Mouse (Mus musculus): ENCODE measurements around the gene Setd2.

Gene Setd2

DNA sequence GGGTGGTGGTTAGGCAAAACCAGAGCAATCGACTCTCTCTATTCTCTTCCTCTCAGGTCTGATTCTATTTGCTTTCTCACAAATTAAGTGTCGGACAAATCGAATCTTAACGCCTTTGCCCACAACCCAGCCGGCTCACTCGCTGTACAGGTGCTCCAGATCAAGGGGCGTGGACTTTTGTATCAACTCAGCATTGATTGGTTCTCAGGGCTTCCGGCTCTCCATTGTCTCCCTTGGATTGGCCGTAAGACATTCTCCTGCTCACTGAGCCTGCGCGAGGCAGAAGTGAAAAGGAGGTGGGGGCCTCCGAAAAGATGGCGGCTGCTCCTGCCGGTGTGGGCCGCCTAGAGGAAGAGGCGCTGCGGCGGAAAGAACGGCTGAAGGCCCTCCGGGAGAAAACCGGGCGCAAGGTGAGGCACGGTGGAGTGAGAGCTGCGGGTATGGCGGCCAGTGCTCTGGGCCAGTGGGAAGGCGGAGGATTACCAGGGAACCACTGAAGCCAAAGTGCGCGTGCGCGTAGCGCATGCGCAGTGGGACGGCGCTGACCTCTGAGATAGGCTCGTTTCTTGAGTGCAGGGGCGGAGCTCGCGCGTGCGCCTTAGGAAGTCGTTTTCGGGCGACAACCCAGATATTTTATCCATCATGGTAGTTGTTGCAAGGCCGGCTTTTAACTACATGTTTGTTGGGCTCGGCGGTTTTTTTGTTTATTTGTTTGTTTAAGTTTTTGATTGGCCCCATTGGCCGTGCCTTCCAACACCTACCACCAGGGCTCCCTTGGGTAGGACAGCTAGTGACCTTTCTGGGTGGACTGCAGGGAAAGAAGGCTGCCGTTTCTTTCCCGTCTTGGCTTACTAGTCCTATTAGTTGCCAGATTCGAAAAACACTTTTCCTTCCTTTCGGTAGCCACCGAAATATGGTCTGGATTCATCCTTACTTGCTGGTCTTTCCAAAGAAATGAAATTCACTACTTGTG is 124.1 kb downstream of the Setd2 start, which contains the start of gene Ccdc12:
TSS of gene Ccdc12 (plus strand) at position 255 of the 973 bp plus-strand sequence.
- DNase-seq = peak; percentile 98

DNA sequence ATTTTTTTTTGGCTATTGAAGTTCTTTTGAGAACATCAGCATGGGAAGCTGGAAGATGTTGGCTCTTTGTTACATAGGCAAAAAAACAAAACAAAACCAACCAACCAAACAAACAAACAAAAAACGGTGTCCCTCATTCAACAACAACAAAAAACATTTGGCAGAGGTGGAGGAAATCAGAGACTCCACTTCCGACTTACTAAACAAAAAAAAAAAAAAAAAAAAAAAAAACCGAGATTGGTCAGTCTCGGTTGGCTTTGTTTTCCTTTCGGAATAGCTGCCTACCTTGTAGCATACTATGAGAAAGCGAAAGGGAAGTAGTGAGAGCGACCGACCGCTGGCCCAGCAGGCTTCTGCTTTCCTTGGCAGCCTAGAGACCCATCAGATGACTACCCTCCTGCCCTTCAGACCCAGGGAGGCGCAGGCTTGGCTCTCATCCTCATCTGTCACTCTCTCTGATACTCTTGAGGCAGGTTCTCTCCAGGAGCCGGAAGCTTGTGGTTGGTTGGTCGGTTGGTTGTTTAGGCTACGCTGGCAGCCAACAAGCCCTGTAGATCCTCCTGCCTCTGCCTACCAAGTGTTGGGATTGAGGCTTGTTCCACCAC is 125.2 kb downstream of the Setd2 start:
- DNase-seq = peak; percentile 90

DNA sequence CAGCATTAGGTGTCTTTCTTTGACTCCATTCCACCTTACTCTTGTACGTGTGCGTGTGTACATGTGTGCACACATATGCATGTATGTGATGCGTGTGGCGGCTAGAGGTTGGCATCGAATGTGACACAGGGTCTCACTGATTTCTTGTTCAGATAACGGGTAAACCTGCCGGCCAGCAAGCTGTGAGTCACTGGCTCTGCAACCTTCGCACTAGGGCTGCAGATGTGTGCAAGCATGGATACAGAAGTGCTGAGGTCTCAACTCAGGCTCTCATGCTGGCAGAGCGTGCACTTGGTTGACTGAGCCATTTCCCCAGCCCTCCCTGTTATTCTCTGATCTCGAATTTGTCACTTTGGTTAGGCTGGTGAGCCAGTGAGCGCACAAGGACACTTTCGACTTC is 127.1 kb downstream of the Setd2 start:
- no peak for DNase-seq

DNA sequence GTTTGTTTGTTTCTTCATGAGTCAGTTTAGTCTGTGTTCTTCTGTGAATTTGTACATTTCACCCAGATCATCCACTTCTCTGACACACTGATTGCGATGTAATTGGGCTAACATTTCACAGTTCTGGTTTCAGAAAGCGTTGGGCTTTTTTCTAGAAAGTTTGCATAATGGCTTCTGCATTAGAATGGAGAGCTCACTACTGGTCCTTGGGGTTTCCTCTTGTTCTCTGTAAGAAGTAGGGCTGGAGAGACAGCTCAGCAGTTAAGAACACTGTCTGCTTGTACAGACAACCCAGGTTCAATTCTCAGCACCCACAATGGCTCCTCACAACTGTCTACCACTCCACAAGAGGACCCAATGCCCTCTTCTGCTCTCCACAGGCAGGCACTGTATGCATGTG is 127.8 kb downstream of the Setd2 start:
- DNase-seq = no peak

DNA sequence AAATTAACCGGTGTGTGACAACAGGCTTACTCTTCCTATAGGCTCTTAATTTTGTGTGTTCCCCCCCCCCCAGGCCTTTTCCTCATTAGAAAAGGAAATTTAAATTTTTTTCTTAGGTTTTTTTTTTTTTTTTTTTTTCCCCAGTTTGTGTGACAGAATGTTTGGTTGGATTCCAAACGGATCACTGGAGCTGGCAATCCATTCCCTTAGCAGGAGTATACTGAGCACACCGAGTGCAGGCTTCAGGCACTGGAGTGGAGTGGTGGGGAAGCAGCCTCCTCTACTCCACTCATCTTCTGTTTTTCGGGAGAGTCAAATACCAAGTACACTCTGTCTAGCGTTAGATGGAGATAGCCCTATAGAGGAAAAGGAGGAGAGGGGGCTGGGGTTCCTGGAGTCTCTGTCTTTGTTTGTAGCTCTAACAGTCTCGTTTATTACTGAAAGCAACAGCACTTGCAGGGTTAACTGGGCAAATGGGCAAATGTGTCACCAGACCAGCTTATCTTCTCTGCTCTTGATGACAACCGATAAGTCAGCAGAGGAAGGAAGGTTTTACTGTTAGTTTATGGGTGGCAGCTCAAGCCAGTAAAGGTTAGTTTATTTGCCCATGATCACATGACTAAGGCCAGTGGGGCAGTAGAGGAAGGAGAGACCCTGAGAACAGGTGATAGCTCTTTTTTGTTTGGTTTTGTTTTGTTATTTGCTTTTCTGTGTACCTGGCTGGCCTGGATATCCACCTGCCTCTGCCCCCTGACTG is 128.6 kb downstream of the Setd2 start:
- no peak for DNase-seq

DNA sequence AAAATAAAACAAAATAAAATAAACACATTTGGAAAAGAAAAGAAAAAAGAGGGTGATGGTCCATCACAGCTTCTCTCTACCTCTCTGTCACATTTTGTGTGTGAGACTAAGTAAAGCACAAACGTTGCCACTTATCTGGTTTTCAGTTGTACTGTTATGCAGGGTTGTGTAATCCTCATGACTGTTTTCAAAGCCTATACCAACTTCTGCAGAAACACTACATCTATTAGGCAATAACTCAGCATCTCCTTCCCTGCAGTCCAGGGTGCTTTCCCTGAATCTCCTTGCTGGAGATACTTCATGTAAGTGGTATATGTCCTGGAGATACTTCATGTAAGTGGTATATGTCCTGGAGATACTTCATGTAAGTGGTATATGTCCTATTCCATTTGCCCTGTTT is 130.4 kb downstream of the Setd2 start:
- no peak for DNase-seq

DNA sequence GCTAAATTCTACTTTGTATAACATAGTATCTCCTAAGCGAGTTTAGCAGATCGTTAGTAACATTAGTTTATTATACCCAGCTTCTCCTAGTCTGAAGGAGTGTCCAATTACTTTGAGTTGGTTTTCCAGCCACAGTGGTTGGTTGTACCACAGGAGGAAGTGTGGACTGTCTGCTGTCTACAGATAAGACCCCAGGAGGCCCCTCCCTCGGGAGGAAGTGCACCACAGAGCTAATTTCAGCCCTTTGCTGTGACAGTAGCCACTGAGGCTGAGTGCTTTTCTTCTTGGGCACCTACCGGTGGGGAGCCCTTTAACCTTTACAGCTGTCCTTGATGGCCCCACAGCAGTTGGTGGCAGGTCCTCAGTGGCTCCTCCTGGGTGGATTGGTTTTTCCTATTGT is 133.5 kb downstream of the Setd2 start:
- no peak for DNase-seq

DNA sequence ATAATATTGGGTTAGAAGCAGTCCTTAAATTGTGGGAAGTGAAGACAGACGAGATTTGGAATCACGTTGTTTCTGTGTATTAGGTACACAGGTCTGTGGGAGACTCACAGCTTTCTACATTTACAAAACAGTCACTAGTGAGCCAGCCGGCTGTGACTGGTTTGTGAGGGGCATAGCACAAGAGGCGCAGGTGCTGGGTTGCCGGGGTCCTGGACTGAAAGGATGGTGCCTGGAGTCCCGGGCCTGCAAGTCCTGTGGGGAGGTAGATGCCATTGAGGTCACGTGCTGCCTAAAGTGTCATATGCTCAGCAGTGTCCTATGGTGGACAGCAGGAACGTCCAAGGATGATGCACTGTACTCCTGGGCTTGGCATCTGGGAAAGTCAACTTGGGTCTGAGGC is 134.0 kb downstream of the Setd2 start:
- no peak for DNase-seq

DNA sequence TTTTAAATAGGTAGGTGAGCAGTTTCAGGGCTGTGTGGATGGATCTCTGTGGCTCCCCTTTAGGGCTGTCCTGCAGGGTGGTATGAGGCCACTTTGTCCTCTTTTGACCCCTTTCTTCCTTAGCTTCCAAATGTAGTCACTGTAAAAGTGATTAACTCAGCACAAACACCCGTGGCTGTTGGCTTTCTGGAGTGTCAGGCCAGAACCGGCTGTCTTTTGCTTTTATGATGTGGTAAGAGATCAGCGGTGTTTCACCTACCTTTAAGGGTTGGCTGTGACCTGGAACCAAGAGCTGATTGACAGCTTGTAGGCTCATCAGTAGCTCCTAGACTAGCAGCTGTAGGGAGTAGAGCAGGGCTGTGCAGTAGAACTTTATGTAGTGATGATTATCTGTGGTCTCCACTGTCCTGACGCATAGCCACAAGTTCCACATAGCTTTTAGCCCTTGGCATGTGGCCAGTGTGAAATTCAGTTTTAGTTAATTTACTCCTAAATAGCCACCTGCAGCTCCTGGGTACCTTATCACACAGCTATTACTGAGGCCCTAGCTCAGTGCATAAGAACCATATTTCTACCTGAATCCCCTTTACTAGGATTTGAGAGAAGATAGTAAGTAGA is 134.9 kb downstream of the Setd2 start:
- no peak for DNase-seq

Measured in kidney, adult 11 months (tissue).